Mouse (Mus musculus): Measurements from ENCODE around the gene Trpv1. TPM values are rescaled to one million over a fixed set of nuclear protein-coding genes. Genes with fewer than 3 reads are reported as not detected.

The Trpv1 gene
- polyA plus RNA-seq, 1 experiment = 1.6 TPM

DNA sequence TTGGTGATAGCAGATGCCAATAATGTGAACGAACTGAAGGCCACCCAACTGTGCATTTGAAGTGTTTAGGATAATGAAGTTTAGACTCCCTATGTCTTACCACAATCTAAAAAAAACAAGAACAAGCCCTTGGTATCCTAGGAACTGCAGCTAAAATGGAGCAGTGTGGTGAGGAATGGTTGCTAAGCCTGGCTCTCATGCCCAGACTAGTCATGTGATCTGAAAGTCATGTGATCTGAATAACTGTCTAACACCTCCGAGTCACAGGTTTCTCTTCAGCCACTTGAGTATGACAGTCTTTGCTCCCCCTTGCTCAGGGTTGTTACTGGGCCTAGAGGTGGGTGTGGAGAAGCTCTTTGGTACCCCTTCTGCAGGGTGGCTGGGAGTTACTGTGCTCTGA lies 1.6 kb upstream of the Trpv1 start:
- Histone ChIP-seq H3K27me3 (ENCODE audit: control insufficient read depth, insufficient read depth, low read length) (no peaks in the 10 kb centered on the region), H3K4me3 (ENCODE audit: control insufficient read depth, low read depth, low read length) (no peak overlapping the region), H3K27ac (ENCODE audit: control insufficient read depth, insufficient read depth, low read depth, low read length) (no peak overlapping the region), H3K4me1 (ENCODE audit: control insufficient read depth, insufficient read depth, low read length) (no peaks in the 10 kb centered on the region), H3K36me3 (ENCODE audit: control insufficient read depth, insufficient read depth, low read length) (no peaks in the 10 kb centered on the region)
- TF ChIP-seq POLR2A (IDR thresholded peaks at IDR 0.05; ENCODE audit: control insufficient read depth, low read depth, low read length) (no peak), CTCF (IDR thresholded peaks at IDR 0.05; ENCODE audit: control insufficient read depth, insufficient read depth, insufficient replicate concordance, low read depth, low read length) (no peak)

DNA sequence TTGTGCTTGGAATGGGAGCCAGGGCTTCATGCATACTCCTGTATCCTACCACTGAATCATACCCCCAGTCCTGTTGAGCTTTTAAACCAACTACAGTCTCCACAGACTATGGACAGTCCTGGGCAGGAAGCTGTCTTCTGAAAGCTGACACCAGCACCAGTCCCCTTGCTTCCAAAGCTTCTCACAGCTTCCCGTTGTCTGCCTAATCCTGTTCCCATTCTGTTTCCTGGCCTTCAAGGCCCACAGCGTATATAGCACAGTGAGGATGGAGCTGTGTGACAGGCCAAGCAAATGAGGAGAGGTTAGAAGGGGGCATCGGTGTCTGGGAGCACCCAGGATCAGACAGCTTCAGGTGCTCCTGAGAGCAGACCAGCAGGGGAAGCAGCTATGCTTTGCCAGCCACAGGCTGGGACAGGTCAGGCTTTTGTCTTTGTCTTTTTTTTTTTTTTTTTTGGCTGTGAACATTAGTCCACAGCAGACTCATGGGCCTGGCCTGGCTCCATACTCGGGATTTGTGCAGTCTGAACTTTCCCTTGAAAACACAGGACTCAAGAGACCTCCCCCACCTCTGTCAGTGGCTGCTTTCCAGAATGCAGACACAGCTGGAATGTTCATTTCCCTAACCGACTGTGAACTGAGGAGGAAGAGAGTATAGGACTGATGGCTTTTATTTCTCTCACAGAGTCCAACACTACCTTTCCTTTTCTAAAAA lies 2.1 kb downstream of the Trpv1 start:
- H3K4me1 ChIP-seq (ENCODE audit: control insufficient read depth, insufficient read depth, low read length) = no peaks in the 10 kb centered on the region
- H3K27me3 ChIP-seq (ENCODE audit: control insufficient read depth, insufficient read depth, low read length) = no peaks in the 10 kb centered on the region
- no peaks in the 10 kb centered on the region for H3K36me3 ChIP-seq (ENCODE audit: control insufficient read depth, insufficient read depth, low read length)
- H3K4me3 ChIP-seq (ENCODE audit: control insufficient read depth, low read depth, low read length) = no peak overlapping the region
- H3K27ac ChIP-seq (ENCODE audit: control insufficient read depth, insufficient read depth, low read depth, low read length) = no peak overlapping the region
- no peak for TF ChIP-seq POLR2A (IDR thresholded peaks at IDR 0.05; ENCODE audit: control insufficient read depth, low read depth, low read length)
- no peak for TF ChIP-seq CTCF (IDR thresholded peaks at IDR 0.05; ENCODE audit: control insufficient read depth, insufficient read depth, insufficient replicate concordance, low read depth, low read length)

DNA sequence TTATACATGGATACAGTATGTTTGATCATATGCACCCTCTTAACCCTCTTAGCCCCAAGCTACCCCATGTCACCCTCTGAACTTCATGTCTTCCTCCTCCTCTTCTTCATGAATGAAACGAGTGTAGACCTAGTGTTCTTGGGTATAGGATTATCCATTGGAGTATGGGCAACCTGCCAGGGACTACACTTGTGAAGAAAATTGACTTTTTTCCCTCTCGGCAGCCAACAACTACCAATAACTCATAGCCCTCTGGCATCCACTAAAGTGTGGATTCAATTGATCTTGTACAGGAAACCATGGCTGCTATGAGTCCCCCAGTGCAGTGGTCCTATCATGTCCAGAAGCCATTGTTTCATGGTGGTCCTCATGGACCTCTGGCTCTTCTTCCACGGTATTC lies 2.6 kb downstream of the Trpv1 start:
- Histone ChIP-seq H3K4me3 (ENCODE audit: control insufficient read depth, low read depth, low read length) (no peak overlapping the region), H3K36me3 (ENCODE audit: control insufficient read depth, insufficient read depth, low read length) (no peaks in the 10 kb centered on the region), H3K27me3 (ENCODE audit: control insufficient read depth, insufficient read depth, low read length) (no peaks in the 10 kb centered on the region), H3K4me1 (ENCODE audit: control insufficient read depth, insufficient read depth, low read length) (no peaks in the 10 kb centered on the region), H3K27ac (ENCODE audit: control insufficient read depth, insufficient read depth, low read depth, low read length) (no peak overlapping the region)
- no peak for TF ChIP-seq CTCF (IDR thresholded peaks at IDR 0.05; ENCODE audit: control insufficient read depth, insufficient read depth, insufficient replicate concordance, low read depth, low read length)
- no peak for TF ChIP-seq POLR2A (IDR thresholded peaks at IDR 0.05; ENCODE audit: control insufficient read depth, low read depth, low read length)

DNA sequence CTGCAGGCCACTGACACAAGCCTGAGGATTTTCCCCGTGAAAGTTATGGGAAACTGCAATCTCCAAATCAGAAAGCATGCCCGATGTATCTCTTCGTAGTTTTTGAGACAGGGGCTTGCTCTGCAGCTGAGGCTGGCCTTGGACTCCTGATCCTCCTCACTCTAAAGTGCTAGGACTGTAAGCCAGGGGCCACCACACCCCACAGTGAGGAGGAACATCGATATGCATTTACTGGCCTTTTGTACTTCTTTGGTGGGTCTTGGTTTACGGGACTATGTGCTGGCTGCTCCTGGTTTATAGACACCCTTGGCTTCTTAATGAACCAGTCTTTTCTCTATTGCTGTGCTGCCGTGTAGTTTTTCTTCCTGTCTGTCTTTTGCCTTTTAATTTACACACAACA lies 8.1 kb downstream of the Trpv1 start:
- H3K4me3 ChIP-seq (ENCODE audit: control insufficient read depth, low read depth, low read length) = no peak overlapping the region
- H3K27me3 ChIP-seq (ENCODE audit: control insufficient read depth, insufficient read depth, low read length) = no peaks in the 10 kb centered on the region
- no peaks in the 10 kb centered on the region for H3K4me1 ChIP-seq (ENCODE audit: control insufficient read depth, insufficient read depth, low read length)
- TF ChIP-seq CTCF (IDR thresholded peaks at IDR 0.05; ENCODE audit: control insufficient read depth, insufficient read depth, insufficient replicate concordance, low read depth, low read length) = no peak
- no peak for TF ChIP-seq POLR2A (IDR thresholded peaks at IDR 0.05; ENCODE audit: control insufficient read depth, low read depth, low read length)
- no peaks in the 10 kb centered on the region for H3K36me3 ChIP-seq (ENCODE audit: control insufficient read depth, insufficient read depth, low read length)
- H3K27ac ChIP-seq (ENCODE audit: control insufficient read depth, insufficient read depth, low read depth, low read length) = no peak overlapping the region

DNA sequence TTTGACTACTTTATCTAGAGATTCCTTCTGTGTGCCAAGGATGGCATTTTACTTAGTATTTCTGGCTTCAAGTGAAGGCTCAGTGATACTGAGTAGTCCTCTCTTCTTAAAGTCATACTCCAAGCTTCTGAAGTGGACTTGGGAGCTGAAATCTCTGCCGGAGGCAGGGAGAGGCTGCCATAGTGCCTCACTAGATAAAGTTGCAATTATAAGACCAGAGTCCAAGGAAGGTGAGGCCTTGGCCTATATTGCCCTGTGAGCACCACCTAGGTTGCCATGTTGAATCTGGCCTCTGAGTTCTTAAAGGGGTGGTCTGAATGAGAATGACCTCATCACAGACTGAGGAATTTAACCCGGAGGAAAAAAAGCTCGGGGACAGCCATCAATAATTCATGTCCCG lies 8.7 kb downstream of the Trpv1 start:
- TF ChIP-seq CTCF (IDR thresholded peaks at IDR 0.05; ENCODE audit: control insufficient read depth, insufficient read depth, insufficient replicate concordance, low read depth, low read length) (no peak), POLR2A (IDR thresholded peaks at IDR 0.05; ENCODE audit: control insufficient read depth, low read depth, low read length) (no peak)

DNA sequence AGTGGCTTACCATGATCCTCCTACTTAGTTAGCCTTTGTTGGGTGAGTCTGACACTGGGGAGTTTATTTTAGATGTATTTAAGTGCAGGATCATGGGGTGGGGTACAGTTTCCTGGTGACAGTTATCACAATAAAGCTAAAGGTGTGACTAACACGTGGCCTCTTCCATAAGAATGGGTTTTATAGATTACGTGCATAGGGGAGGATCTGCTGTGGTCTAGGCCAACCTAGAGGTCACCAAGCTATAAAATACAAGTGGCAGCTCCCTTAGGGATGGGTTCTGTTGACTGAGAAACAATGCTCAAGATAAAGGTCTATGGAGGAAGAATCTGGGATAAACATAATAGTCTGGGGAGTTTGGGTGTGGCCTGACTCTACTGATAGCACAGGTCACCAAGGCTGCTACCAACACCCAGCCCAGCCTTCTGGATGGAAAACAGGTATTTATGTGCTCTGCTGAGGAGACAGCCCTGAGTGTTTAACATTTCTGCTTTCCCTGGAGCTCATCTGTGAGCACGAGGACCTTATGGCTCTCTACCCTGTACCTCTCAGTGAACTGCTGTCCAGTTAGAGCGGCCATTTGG lies 23.4 kb downstream of the Trpv1 start:
- Histone ChIP-seq H3K27me3 (ENCODE audit: control insufficient read depth, insufficient read depth, low read length) (no peaks in the 10 kb centered on the region), H3K4me3 (ENCODE audit: control insufficient read depth, low read depth, low read length) (no peak overlapping the region), H3K36me3 (ENCODE audit: control insufficient read depth, insufficient read depth, low read length) (no peaks in the 10 kb centered on the region), H3K27ac (ENCODE audit: control insufficient read depth, insufficient read depth, low read depth, low read length) (no peak overlapping the region), H3K4me1 (ENCODE audit: control insufficient read depth, insufficient read depth, low read length) (no peaks in the 10 kb centered on the region)
- TF ChIP-seq POLR2A (IDR thresholded peaks at IDR 0.05; ENCODE audit: control insufficient read depth, low read depth, low read length) = no peak
- no peak for TF ChIP-seq CTCF (IDR thresholded peaks at IDR 0.05; ENCODE audit: control insufficient read depth, insufficient read depth, insufficient replicate concordance, low read depth, low read length)

More for the DNA sequence above, 8.7 kb downstream of the Trpv1 start:
- H3K27me3 ChIP-seq (ENCODE audit: control insufficient read depth, insufficient read depth, low read length) = no peaks in the 10 kb centered on the region
- no peaks in the 10 kb centered on the region for H3K4me1 ChIP-seq (ENCODE audit: control insufficient read depth, insufficient read depth, low read length)
- H3K27ac ChIP-seq (ENCODE audit: control insufficient read depth, insufficient read depth, low read depth, low read length) = no peak overlapping the region
- H3K36me3 ChIP-seq (ENCODE audit: control insufficient read depth, insufficient read depth, low read length) = no peaks in the 10 kb centered on the region
- no peak overlapping the region for H3K4me3 ChIP-seq (ENCODE audit: control insufficient read depth, low read depth, low read length)

DNA sequence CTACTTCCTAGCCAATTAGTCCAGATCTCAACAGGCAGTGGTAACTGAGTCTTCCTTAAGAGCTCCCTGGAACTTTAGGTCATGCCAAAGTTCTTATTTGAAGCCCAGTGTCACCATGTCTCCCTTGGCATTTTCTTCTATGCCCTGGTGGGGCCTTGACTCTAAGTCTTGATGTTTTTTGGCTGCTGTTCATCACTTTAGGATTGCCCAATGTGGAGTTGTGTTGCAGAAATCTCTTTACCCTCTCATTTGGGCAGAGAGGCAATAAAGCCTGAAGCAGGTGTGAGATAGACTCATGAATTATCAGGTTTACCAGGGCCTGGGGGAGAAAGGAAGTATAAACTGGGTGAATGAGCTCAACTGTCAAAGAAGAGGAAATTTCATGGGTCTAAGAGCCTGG lies 24.6 kb downstream of the Trpv1 start:
- no peak for TF ChIP-seq CTCF (IDR thresholded peaks at IDR 0.05; ENCODE audit: control insufficient read depth, insufficient read depth, insufficient replicate concordance, low read depth, low read length)
- TF ChIP-seq POLR2A (IDR thresholded peaks at IDR 0.05; ENCODE audit: control insufficient read depth, low read depth, low read length) = no peak
- Histone ChIP-seq H3K27ac (ENCODE audit: control insufficient read depth, insufficient read depth, low read depth, low read length) (no peak overlapping the region), H3K4me1 (ENCODE audit: control insufficient read depth, insufficient read depth, low read length) (no peaks in the 10 kb centered on the region), H3K27me3 (ENCODE audit: control insufficient read depth, insufficient read depth, low read length) (no peaks in the 10 kb centered on the region), H3K36me3 (ENCODE audit: control insufficient read depth, insufficient read depth, low read length) (no peaks in the 10 kb centered on the region), H3K4me3 (ENCODE audit: control insufficient read depth, low read depth, low read length) (no peak overlapping the region)
